Mouse (Mus musculus) ES-E14 (cell line): ENCODE data around the gene Litaf. TPM values are rescaled to one million over a fixed set of nuclear protein-coding genes. Genes with fewer than 3 reads are reported as not detected.

Experiments
- DNase-seq: peaks from one replicate; pipeline ENCODE4 v3.0.0-alpha.2; 2013; ENCODE audit warnings: low read depth, low spot score
- H3K27ac ChIP-seq: 2 replicates; pipeline ENCODE4 v1.5.1; 2012; ENCODE audit warnings: low read depth, mild to moderate bottlenecking, low read length, moderate library complexity, mixed read lengths; ENCODE audit not compliant: poor library complexity, insufficient read depth, severe bottlenecking
- H3K36me3 ChIP-seq: 2 replicates; pipeline ENCODE4 v1.6.1; 2012; ENCODE audit warnings: mild to moderate bottlenecking, low read length, moderate library complexity, mixed read lengths; ENCODE audit not compliant: control insufficient read depth, poor library complexity, insufficient read depth, severe bottlenecking
- H3K4me1 ChIP-seq, 2 experiments: fragments of 150-350 bp in 1 of 2; sonication (generic) in 1 of 2; 2 replicates each; pipeline ENCODE4 v1.6.1; 2012; ENCODE audit warnings: low read length in 2 of 2, mild to moderate bottlenecking in 1 of 2, mixed read lengths in 1 of 2; ENCODE audit not compliant: control insufficient read depth in 2 of 2, insufficient read depth in 2 of 2, poor library complexity in 1 of 2
- H3K4me3 ChIP-seq, 2 experiments: fragments of 150-350 bp in 1 of 2; sonication (generic) in 1 of 2; 2 replicates each; pipeline ENCODE4 v1.5.1; 2012; ENCODE audit warnings: low read length in 2 of 2, low read depth in 1 of 2, mild to moderate bottlenecking in 1 of 2, mixed read lengths in 1 of 2; ENCODE audit not compliant: insufficient read depth in 1 of 2, poor library complexity in 1 of 2, severe bottlenecking in 1 of 2
- H3K9ac ChIP-seq: 2 replicates; pipeline ENCODE4 v1.6.1; 2012; ENCODE audit warnings: low read depth, mild to moderate bottlenecking, low read length, mixed read lengths; ENCODE audit not compliant: poor library complexity, insufficient read depth, severe bottlenecking
- H3K9me3 ChIP-seq: fragments of 150-350 bp; sonication (generic); 2 replicates; pipeline ENCODE4 v1.6.1; 2012; ENCODE audit warnings: low read depth, mild to moderate bottlenecking, low read length; ENCODE audit not compliant: control insufficient read depth, insufficient read depth
- CHD2 ChIP-seq: IDR thresholded peaks from 2 replicates; pipeline ENCODE4 v1.6.1; 2014; ENCODE audit warnings: mild to moderate bottlenecking, low read depth, low read length, inconsistent platforms
- HCFC1 ChIP-seq: IDR thresholded peaks from 2 replicates; pipeline ENCODE4 v1.6.1; 2012; ENCODE audit warnings: low read length, inconsistent platforms, borderline replicate concordance; ENCODE audit not compliant: insufficient read depth
- MAFK ChIP-seq: IDR thresholded peaks from 2 replicates; pipeline ENCODE4 v1.6.1; 2014; ENCODE audit warnings: mild to moderate bottlenecking, low read depth, low read length, inconsistent platforms; ENCODE audit not compliant: insufficient read depth
- ZC3H11A ChIP-seq: IDR thresholded peaks from 2 replicates; pipeline ENCODE4 v1.6.1; 2012; ENCODE audit warnings: low read depth, mild to moderate bottlenecking, inconsistent platforms, low read length, borderline replicate concordance
- ZNF384 ChIP-seq: IDR thresholded peaks from 2 replicates; pipeline ENCODE4 v1.6.1; 2012; ENCODE audit warnings: low read depth, low read length, inconsistent platforms
- in situ Hi-C, 2 experiments: fragments of 600-800 bp; cut with MboI; formaldehyde crosslinking; loops; one replicate each; pipeline ENCODE4 v1.15.1; 2025; ENCODE audit warnings: low sequenced_read_pairs in 2 of 2, inconsistent platforms in 1 of 2; ENCODE audit not compliant: unreplicated experiment in 2 of 2
- total RNA-seq: library from RNA; depleted of rRNA; stranded (reverse); fragments of 300-350 nt; gene quantifications from 2 replicates; pipeline ENCODE4 v1.2.3, GENCODE M21; 2012

The Litaf gene
- total RNA-seq, 1 experiment: 25.9 TPM

DNA sequence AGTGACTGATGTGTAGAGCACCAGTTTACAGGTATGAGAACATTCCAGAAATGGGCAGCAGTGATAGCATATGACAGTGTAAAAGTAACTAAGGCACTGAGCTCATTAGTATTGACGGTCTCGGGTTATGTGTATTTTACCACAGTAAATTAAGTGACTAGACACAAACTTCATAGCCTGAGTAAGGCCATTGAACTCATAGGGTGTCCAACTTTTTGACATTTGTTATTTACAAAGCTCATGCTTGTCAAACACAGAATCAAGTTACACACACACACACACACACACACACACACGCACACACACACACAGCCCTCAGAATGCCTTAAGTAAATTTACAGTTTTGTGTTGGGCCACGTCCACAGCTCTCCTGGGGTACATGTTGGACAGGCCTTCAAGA, 126.0 kb downstream of the Litaf start:
- DNase-seq: no peak
- in situ Hi-C loops: no loop called here
- H3K4me3 ChIP-seq: no peak overlapping the region
- TF ChIP-seq CHD2: no peak
- TF ChIP-seq ZC3H11A: no peak
- TF ChIP-seq HCFC1: no peak
- no peak for TF ChIP-seq ZNF384
- no peak for TF ChIP-seq MAFK
- no peaks in the 10 kb centered on the region for H3K9me3 ChIP-seq
- H3K36me3 ChIP-seq: no peaks in the 10 kb centered on the region
- peaks cover 0 to 2% of the 10 kb centered on the region in 2 experiments; a peak in 1 of 4 replicates for H3K4me1 ChIP-seq
- no peak overlapping the region for H3K27ac ChIP-seq
- H3K9ac ChIP-seq: no peak overlapping the region

DNA sequence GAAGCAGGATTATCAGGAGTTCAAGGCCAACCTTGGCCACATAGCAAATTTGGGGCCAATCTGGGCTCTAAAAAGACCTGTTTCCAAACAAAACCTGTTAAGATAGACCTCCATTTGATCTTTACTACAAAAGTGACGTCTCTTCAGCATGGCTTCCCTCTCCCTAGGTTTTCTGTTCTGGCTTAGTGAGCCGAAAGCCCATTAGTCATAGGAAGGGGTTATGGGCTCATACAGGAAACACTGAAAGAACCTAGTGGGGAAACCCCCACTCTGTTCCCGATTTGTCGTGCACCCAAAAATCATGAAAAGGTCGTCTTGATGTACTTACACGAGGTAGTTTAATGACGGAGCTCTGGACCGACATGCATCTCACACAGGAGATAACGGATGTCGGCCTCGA, 128.5 kb downstream of the Litaf start:
- no peaks in the 10 kb centered on the region for H3K36me3 ChIP-seq
- no peak overlapping the region for H3K9ac ChIP-seq
- peaks cover 0 to 2% of the 10 kb centered on the region in 2 experiments; a peak in 1 of 4 replicates for H3K4me1 ChIP-seq
- no peak for TF ChIP-seq ZNF384
- no peak for TF ChIP-seq CHD2
- TF ChIP-seq MAFK: no peak
- no peak for TF ChIP-seq ZC3H11A
- TF ChIP-seq HCFC1: no peak
- in situ Hi-C loops: no loop called here
- DNase-seq: no peak
- no peaks in the 10 kb centered on the region for H3K9me3 ChIP-seq
- no peak overlapping the region for H3K4me3 ChIP-seq
- no peak overlapping the region for H3K27ac ChIP-seq

DNA sequence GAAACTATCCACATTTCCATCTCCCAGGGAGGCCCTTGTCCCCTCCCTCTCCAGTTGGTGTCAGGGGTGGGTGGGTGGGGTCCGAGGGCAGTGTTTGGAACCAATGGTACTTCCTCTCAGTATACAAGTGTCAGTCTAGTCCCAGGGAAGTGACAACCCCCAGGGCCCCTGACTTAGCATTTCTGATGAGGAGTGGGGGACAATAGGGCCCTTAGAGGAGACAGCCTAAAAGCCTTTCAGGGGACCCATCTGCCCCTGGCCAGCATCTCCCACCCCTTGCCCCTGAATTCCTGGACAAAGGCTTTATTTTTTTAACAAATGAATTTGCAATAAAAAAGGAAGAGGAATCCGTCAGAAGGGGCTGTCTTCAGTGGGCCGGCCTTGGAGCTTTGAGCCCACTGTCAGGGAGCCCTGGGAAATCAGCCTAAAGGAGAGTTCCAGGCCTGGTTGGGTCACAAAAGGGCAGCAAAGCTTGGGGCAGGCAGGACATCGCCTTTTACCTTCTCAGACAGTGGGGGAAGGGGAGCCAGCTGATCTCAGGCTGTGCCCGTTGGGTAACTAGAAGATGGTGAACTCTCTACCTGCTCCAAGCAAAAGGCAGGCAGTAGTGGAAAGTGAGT, 129.1 kb downstream of the Litaf start:
- TF ChIP-seq HCFC1: no peak
- TF ChIP-seq ZC3H11A: no peak
- no peak for TF ChIP-seq ZNF384
- TF ChIP-seq MAFK: no peak
- TF ChIP-seq CHD2: no peak
- in situ Hi-C loops: no loop called here
- Histone ChIP-seq H3K36me3 (no peaks in the 10 kb centered on the region), H3K9me3 (no peaks in the 10 kb centered on the region), H3K27ac (no peak overlapping the region), H3K4me3 (no peak overlapping the region), H3K9ac (no peak overlapping the region), H3K4me1 (peaks cover 0 to 2% of the 10 kb centered on the region in 2 experiments; a peak in 1 of 4 replicates)
- no peak for DNase-seq

DNA sequence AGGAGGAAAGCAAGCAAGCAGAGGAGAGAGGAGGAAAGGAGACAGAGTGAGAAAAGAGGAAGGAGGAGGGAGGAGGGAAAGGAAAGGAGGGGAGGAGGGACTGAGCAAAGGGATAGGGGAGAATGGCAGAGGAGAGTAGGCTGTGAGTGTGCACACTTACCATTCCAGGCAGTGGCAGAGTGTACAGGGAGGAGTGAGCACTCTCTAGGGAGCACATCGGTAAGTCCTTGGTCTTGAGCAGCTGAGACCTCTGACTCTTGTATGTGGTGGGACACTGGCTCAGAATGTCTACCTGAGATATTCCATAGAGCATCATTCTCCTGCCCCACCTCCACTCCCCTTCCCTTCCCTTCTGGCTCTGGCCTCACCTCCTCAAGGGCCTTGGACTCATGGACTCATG, 131.9 kb downstream of the Litaf start:
- TF ChIP-seq ZNF384: no peak
- TF ChIP-seq HCFC1: no peak
- TF ChIP-seq MAFK: no peak
- TF ChIP-seq ZC3H11A: no peak
- TF ChIP-seq CHD2: no peak

DNA sequence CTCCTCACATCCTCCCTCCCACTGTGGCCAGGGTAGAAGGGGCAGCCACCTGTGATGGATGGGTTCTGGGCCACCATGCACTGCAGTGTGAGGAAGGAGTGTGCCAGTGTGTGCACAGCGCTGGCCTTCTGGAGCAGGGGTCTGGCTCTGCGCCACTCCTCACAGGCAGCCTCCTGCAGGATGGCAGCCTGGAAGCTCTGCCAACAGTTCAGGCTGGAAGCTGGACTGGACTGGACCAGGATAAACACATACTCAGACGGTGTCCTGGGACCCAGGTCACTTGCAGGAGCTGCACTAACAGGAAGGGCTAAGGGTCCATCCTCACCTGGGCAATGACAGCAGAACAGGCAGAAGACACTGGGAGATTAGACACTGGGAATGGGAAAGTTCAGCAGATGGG, 132.6 kb downstream of the Litaf start:
- Histone ChIP-seq H3K9me3 (no peaks in the 10 kb centered on the region), H3K9ac (no peak overlapping the region), H3K4me3 (no peak overlapping the region), H3K4me1 (no peaks in the 10 kb centered on the region; a peak in 1 of 4 replicates), H3K36me3 (no peaks in the 10 kb centered on the region), H3K27ac (no peak overlapping the region)
- in situ Hi-C loops: no loop called here
- TF ChIP-seq CHD2 (no peak), HCFC1 (no peak), ZNF384 (no peak), MAFK (no peak)
- no peak for DNase-seq

More for the DNA sequence above, 131.9 kb downstream of the Litaf start:
- Histone ChIP-seq H3K4me1 (no peaks in the 10 kb centered on the region; a peak in 1 of 4 replicates), H3K27ac (no peak overlapping the region), H3K36me3 (no peaks in the 10 kb centered on the region), H3K4me3 (no peak overlapping the region), H3K9me3 (no peaks in the 10 kb centered on the region), H3K9ac (no peak overlapping the region)
- DNase-seq: no peak
- in situ Hi-C loops: no loop called here
